Mouse (Mus musculus) kidney, postnatal 4 days (tissue): ENCODE measurements around the gene Yjefn3.
"Not testable (repeated sequence)": the region's sequence is repeated elsewhere in the genome, so short reads cannot be mapped to it uniquely, and the experiment has no call there.

ENCODE experiments used
- DNase-seq, 2 experiments: peaks; one replicate each; pipeline ENCODE4 v3.0.0; 2021; ENCODE audit warnings: mixed read lengths in 2 of 2

Yjefn3 gene

GRCm38 (mm10) chr8:69902163-69903062, at the start of gene Yjefn3, which contains the start of the genes Tssk6 and Ndufa13:
TSS of gene Yjefn3 (minus strand) at chr8:69902712.
TSS of gene Tssk6 (plus strand) at chr8:69902184.
TSS of gene Ndufa13 (minus strand) at chr8:69902558.
- DNase-seq: peak; percentile 48 to 66

GRCm38 (mm10) chr8:69950300-69950699, 47.8 kb upstream of the Yjefn3 start:
- no peak for DNase-seq

- DNase-seq: not testable (repeated sequence)
Observed at GRCm38 (mm10) chr8:69942495-69942894, 40.0 kb upstream of the Yjefn3 start.

- no peak for DNase-seq
Observed at GRCm38 (mm10) chr8:69940386-69940785, 37.9 kb upstream of the Yjefn3 start.

- peak; percentile 24 to 58 for DNase-seq
Observed at GRCm38 (mm10) chr8:69939633-69940032, 37.1 kb upstream of the Yjefn3 start.

GRCm38 (mm10) chr8:69938245-69938982, 35.9 kb upstream of the Yjefn3 start:
- no peak for DNase-seq

GRCm38 (mm10) chr8:69937466-69937865, 35.0 kb upstream of the Yjefn3 start:
- no peak for DNase-seq

- peak; percentile 43 to 71 for DNase-seq
Observed at GRCm38 (mm10) chr8:69936050-69936794, 33.7 kb upstream of the Yjefn3 start.

- DNase-seq: no peak
Observed at GRCm38 (mm10) chr8:69935431-69935830, 32.9 kb upstream of the Yjefn3 start.

- no peak for DNase-seq
Observed at GRCm38 (mm10) chr8:69934582-69934981, 32.1 kb upstream of the Yjefn3 start.

GRCm38 (mm10) chr8:69933811-69934210, 31.3 kb upstream of the Yjefn3 start:
- DNase-seq: no peak

- no peak for DNase-seq
Observed at GRCm38 (mm10) chr8:69926901-69927300, 24.4 kb upstream of the Yjefn3 start.

GRCm38 (mm10) chr8:69923986-69924385, 21.5 kb upstream of the Yjefn3 start:
- no peak for DNase-seq

GRCm38 (mm10) chr8:69921141-69921540, 18.6 kb upstream of the Yjefn3 start:
- no peak for DNase-seq

- peak; percentile 79 to 86 for DNase-seq
Observed at GRCm38 (mm10) chr8:69919876-69920662, 17.6 kb upstream of the Yjefn3 start.

GRCm38 (mm10) chr8:69919010-69919409, 16.5 kb upstream of the Yjefn3 start:
- peak; percentile 67 to 76 for DNase-seq

- no peak for DNase-seq
Observed at GRCm38 (mm10) chr8:69918506-69918905, 16.0 kb upstream of the Yjefn3 start.

GRCm38 (mm10) chr8:69915748-69916147, 13.2 kb upstream of the Yjefn3 start:
- DNase-seq: peak; percentile 34 to 55

GRCm38 (mm10) chr8:69914526-69914925, 12.0 kb upstream of the Yjefn3 start:
- no peak for DNase-seq

- DNase-seq: no peak
Observed at GRCm38 (mm10) chr8:69912478-69913074, 10.1 kb upstream of the Yjefn3 start.

GRCm38 (mm10) chr8:69911917-69912316, 9.4 kb upstream of the Yjefn3 start:
- DNase-seq: no peak

GRCm38 (mm10) chr8:69907106-69907505, 4.6 kb upstream of the Yjefn3 start:
- no peak for DNase-seq
